Mouse (Mus musculus): ENCODE data around the gene Zfand3. TPM values are rescaled to one million over a fixed set of nuclear protein-coding genes. Genes with fewer than 3 reads are reported as not detected.

Zfand3 gene
- polyA plus RNA-seq, 1 experiment from 2014 or later: 49.1 TPM

GRCm38 (mm10) chr17:30133641-30134040 is 129.1 kb downstream of the Zfand3 start:
- ATAC-seq (ENCODE audit: low FRiP score, low TSS enrichment): no peak
- no peaks in the 10 kb centered on the region; the same call in 1 of the 2 replicates for H3K36me3 ChIP-seq (ENCODE audit: control insufficient read depth, insufficient read depth, low read length)
- H3K27me3 ChIP-seq (ENCODE audit: control insufficient read depth, insufficient read depth, low read length): no peaks in the 10 kb centered on the region
- H3K9ac ChIP-seq (ENCODE audit: low read depth, low read length): no peak overlapping the region
- H3K4me1 ChIP-seq (ENCODE audit: control insufficient read depth, insufficient read depth, low read length): peaks cover 17% of the 10 kb centered on the region; the same call in 1 of the 2 replicates
- H3K9me3 ChIP-seq (ENCODE audit: control insufficient read depth, low read length): no peaks in the 10 kb centered on the region
- no peak overlapping the region for H3K4me3 ChIP-seq (ENCODE audit: low read length)
- H3K27ac ChIP-seq (ENCODE audit: low read depth, low read length): no peak overlapping the region
- H3K4me2 ChIP-seq (replicated peaks; ENCODE audit: low read depth, low read length): no peak overlapping the region
- 77% methylated on average over 12 of the region's 12 CpGs for WGBS

GRCm38 (mm10) chr17:30134955-30135735 is 130.6 kb downstream of the Zfand3 start:
- Histone ChIP-seq H3K4me2 (replicated peaks; ENCODE audit: low read depth, low read length) (no peak overlapping the region), H3K4me1 (ENCODE audit: control insufficient read depth, insufficient read depth, low read length) (peaks cover 17% of the 10 kb centered on the region; the same call in 1 of the 2 replicates), H3K27ac (ENCODE audit: low read depth, low read length) (no peak overlapping the region), H3K9me3 (ENCODE audit: control insufficient read depth, low read length) (no peaks in the 10 kb centered on the region), H3K36me3 (ENCODE audit: control insufficient read depth, insufficient read depth, low read length) (no peaks in the 10 kb centered on the region; the same call in 1 of the 2 replicates), H3K27me3 (ENCODE audit: control insufficient read depth, insufficient read depth, low read length) (no peaks in the 10 kb centered on the region), H3K4me3 (ENCODE audit: low read length) (no peak overlapping the region), H3K9ac (ENCODE audit: low read depth, low read length) (no peak overlapping the region)
- WGBS: 81% methylated on average over 10 of the region's 10 CpGs
- no peak for ATAC-seq (ENCODE audit: low FRiP score, low TSS enrichment)

DNA sequence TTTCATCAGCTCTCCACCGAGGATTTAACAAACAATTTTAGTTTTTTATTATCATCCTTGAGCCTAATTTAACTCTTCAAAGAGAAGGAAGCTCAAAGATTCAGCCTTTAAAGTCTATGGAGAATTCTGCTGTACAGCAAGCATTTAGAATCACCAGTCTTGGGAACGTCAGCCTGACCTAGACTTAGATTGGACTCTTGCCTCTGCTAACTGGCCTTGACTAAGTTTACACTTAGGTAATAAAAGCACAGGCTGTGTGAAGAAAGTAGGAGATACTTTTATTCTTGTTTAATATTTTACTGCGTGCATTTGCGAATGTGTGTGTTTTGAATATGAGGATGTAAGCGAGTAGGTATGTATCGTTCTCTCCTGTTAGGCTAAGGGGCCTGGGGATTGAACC is 131.4 kb downstream of the Zfand3 start:
- WGBS: 86% methylated on average over 6 of the region's 6 CpGs
- Histone ChIP-seq H3K27me3 (ENCODE audit: control insufficient read depth, insufficient read depth, low read length) (no peaks in the 10 kb centered on the region), H3K9ac (ENCODE audit: low read depth, low read length) (no peak overlapping the region), H3K9me3 (ENCODE audit: control insufficient read depth, low read length) (no peaks in the 10 kb centered on the region), H3K27ac (ENCODE audit: low read depth, low read length) (no peak overlapping the region), H3K36me3 (ENCODE audit: control insufficient read depth, insufficient read depth, low read length) (no peaks in the 10 kb centered on the region; the same call in 1 of the 2 replicates), H3K4me2 (replicated peaks; ENCODE audit: low read depth, low read length) (no peak overlapping the region), H3K4me1 (ENCODE audit: control insufficient read depth, insufficient read depth, low read length) (peaks cover 17% of the 10 kb centered on the region; the same call in 1 of the 2 replicates), H3K4me3 (ENCODE audit: low read length) (no peak overlapping the region)
- no peak for ATAC-seq (ENCODE audit: low FRiP score, low TSS enrichment)

- Histone ChIP-seq H3K36me3 (ENCODE audit: control insufficient read depth, insufficient read depth, low read length) (no peaks in the 10 kb centered on the region; the same call in 1 of the 2 replicates), H3K9me3 (ENCODE audit: control insufficient read depth, low read length) (no peaks in the 10 kb centered on the region), H3K4me3 (ENCODE audit: low read length) (no peak overlapping the region), H3K9ac (ENCODE audit: low read depth, low read length) (no peak overlapping the region), H3K27me3 (ENCODE audit: control insufficient read depth, insufficient read depth, low read length) (no peaks in the 10 kb centered on the region), H3K4me1 (ENCODE audit: control insufficient read depth, insufficient read depth, low read length) (peaks cover 17% of the 10 kb centered on the region; the same call in 1 of the 2 replicates), H3K27ac (ENCODE audit: low read depth, low read length) (no peak overlapping the region), H3K4me2 (replicated peaks; ENCODE audit: low read depth, low read length) (no peak overlapping the region)
- ATAC-seq (ENCODE audit: low FRiP score, low TSS enrichment): no peak
- 86% methylated on average over 5 of the region's 5 CpGs for WGBS
Measured at GRCm38 (mm10) chr17:30136684-30137083, 132.2 kb downstream of the Zfand3 start.

DNA sequence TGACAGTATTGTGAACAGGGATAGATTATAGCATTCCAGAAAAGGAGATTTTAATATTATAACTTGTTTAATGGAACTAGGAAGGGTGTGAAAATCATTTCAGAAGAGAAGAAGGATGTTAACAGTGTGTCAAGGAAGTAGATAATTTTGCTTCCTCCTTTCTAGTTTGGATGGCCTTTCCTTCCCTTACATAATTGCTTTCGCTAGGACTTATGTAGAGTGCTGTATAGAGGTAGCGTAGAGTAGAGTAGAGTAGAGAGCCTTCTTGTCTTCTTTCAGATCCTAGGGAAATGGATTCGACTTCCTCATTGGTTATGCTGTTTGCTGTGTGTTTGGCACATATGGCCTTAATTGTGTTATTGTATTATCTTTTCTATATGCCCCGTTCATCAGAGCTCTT is 132.6 kb downstream of the Zfand3 start:
- Histone ChIP-seq H3K4me3 (ENCODE audit: low read length) (no peak overlapping the region), H3K9ac (ENCODE audit: low read depth, low read length) (no peak overlapping the region), H3K27me3 (ENCODE audit: control insufficient read depth, insufficient read depth, low read length) (no peaks in the 10 kb centered on the region), H3K27ac (ENCODE audit: low read depth, low read length) (no peak overlapping the region), H3K4me2 (replicated peaks; ENCODE audit: low read depth, low read length) (no peak overlapping the region), H3K4me1 (ENCODE audit: control insufficient read depth, insufficient read depth, low read length) (peaks cover 12% of the 10 kb centered on the region; the same call in 1 of the 2 replicates), H3K9me3 (ENCODE audit: control insufficient read depth, low read length) (no peaks in the 10 kb centered on the region), H3K36me3 (ENCODE audit: control insufficient read depth, insufficient read depth, low read length) (no peaks in the 10 kb centered on the region; the same call in 1 of the 2 replicates)
- no peak for ATAC-seq (ENCODE audit: low FRiP score, low TSS enrichment)
- WGBS: 95% methylated on average over 4 of the region's 4 CpGs

- no peak overlapping the region for H3K4me2 ChIP-seq (replicated peaks; ENCODE audit: low read depth, low read length)
- H3K4me3 ChIP-seq (ENCODE audit: low read length): no peak overlapping the region
- H3K9me3 ChIP-seq (ENCODE audit: control insufficient read depth, low read length): no peaks in the 10 kb centered on the region
- no peak overlapping the region for H3K27ac ChIP-seq (ENCODE audit: low read depth, low read length)
- no peak overlapping the region for H3K9ac ChIP-seq (ENCODE audit: low read depth, low read length)
- ATAC-seq (ENCODE audit: low FRiP score, low TSS enrichment): no peak
- H3K27me3 ChIP-seq (ENCODE audit: control insufficient read depth, insufficient read depth, low read length): no peaks in the 10 kb centered on the region
- 61% methylated on average over 6 of the region's 6 CpGs for WGBS
- H3K4me1 ChIP-seq (ENCODE audit: control insufficient read depth, insufficient read depth, low read length): peaks cover 11% of the 10 kb centered on the region
- no peaks in the 10 kb centered on the region for H3K36me3 ChIP-seq (ENCODE audit: control insufficient read depth, insufficient read depth, low read length)
Measured at GRCm38 (mm10) chr17:30144114-30144513, 139.6 kb downstream of the Zfand3 start.

GRCm38 (mm10) chr17:30145596-30146149 is 141.1 kb downstream of the Zfand3 start:
- H3K36me3 ChIP-seq (ENCODE audit: control insufficient read depth, insufficient read depth, low read length): no peaks in the 10 kb centered on the region
- no peak for ATAC-seq (ENCODE audit: low FRiP score, low TSS enrichment)
- no peaks in the 10 kb centered on the region for H3K9me3 ChIP-seq (ENCODE audit: control insufficient read depth, low read length)
- H3K4me3 ChIP-seq (ENCODE audit: low read length): no peak overlapping the region
- H3K4me2 ChIP-seq (replicated peaks; ENCODE audit: low read depth, low read length): no peak overlapping the region
- H3K27ac ChIP-seq (ENCODE audit: low read depth, low read length): no peak overlapping the region
- peaks cover 11% of the 10 kb centered on the region for H3K4me1 ChIP-seq (ENCODE audit: control insufficient read depth, insufficient read depth, low read length)
- no peak overlapping the region for H3K9ac ChIP-seq (ENCODE audit: low read depth, low read length)
- WGBS: 72% methylated on average over 10 of the region's 10 CpGs
- no peaks in the 10 kb centered on the region for H3K27me3 ChIP-seq (ENCODE audit: control insufficient read depth, insufficient read depth, low read length)

DNA sequence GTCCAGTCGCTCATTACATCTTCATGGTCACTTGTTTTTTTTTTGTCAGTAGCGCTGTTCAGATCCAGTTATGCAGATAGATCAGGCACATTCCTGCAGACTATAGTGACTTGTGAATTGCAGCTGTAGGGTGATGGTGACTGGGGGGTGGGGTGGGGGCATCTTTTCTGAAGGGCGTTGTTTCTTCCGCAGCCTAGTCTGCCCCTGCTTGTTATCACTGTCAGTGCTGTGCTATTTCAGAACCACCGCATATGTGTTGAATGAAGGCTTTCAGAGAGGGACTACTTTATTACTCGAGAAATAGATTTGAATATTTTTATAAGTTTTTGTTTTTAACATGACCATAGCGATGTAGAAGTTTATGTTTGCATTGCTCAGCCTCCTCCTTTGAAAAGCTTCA is 142.0 kb downstream of the Zfand3 start:
- H3K9ac ChIP-seq (ENCODE audit: low read depth, low read length): no peak overlapping the region
- H3K36me3 ChIP-seq (ENCODE audit: control insufficient read depth, insufficient read depth, low read length): no peaks in the 10 kb centered on the region
- no peaks in the 10 kb centered on the region for H3K9me3 ChIP-seq (ENCODE audit: control insufficient read depth, low read length)
- no peak overlapping the region for H3K4me2 ChIP-seq (replicated peaks; ENCODE audit: low read depth, low read length)
- no peak for ATAC-seq (ENCODE audit: low FRiP score, low TSS enrichment)
- H3K4me1 ChIP-seq (ENCODE audit: control insufficient read depth, insufficient read depth, low read length): peaks cover 11% of the 10 kb centered on the region
- WGBS: 94% methylated on average over 7 of the region's 7 CpGs
- no peak overlapping the region for H3K27ac ChIP-seq (ENCODE audit: low read depth, low read length)
- no peak overlapping the region for H3K4me3 ChIP-seq (ENCODE audit: low read length)
- H3K27me3 ChIP-seq (ENCODE audit: control insufficient read depth, insufficient read depth, low read length): no peaks in the 10 kb centered on the region

- no peaks in the 10 kb centered on the region for H3K36me3 ChIP-seq (ENCODE audit: control insufficient read depth, insufficient read depth, low read length)
- no peaks in the 10 kb centered on the region for H3K9me3 ChIP-seq (ENCODE audit: control insufficient read depth, low read length)
- WGBS: 81% methylated on average over 1 of the region's 1 CpGs
- no peak for ATAC-seq (ENCODE audit: low FRiP score, low TSS enrichment)
- H3K27ac ChIP-seq (ENCODE audit: low read depth, low read length): no peak overlapping the region
- H3K4me1 ChIP-seq (ENCODE audit: control insufficient read depth, insufficient read depth, low read length): peaks cover 10% of the 10 kb centered on the region
- no peak overlapping the region for H3K4me3 ChIP-seq (ENCODE audit: low read length)
- H3K27me3 ChIP-seq (ENCODE audit: control insufficient read depth, insufficient read depth, low read length): no peaks in the 10 kb centered on the region
- H3K9ac ChIP-seq (ENCODE audit: low read depth, low read length): no peak overlapping the region
- no peak overlapping the region for H3K4me2 ChIP-seq (replicated peaks; ENCODE audit: low read depth, low read length)
Measured at GRCm38 (mm10) chr17:30147897-30148296, 143.4 kb downstream of the Zfand3 start.
